Mouse (Mus musculus) G1E-ER4 (cell line): ENCODE data around the gene Lamc2. TPM values are rescaled to one million over a fixed set of nuclear protein-coding genes. Genes with fewer than 3 reads are reported as not detected.

Source experiments
- GATA1 ChIP-seq: IDR thresholded peaks from one replicate; pipeline ENCODE4 v1.8.0; 2012; ENCODE audit warnings: low read length, inconsistent platforms
- polyA plus RNA-seq: library from polyadenylated mRNA; stranded (reverse); fragments of >175 nt; gene quantifications from 2 replicates; pipeline ENCODE4 v1.2.3, GENCODE M21; 2012

Lamc2 gene
- polyA plus RNA-seq, 1 experiment = not detected

DNA sequence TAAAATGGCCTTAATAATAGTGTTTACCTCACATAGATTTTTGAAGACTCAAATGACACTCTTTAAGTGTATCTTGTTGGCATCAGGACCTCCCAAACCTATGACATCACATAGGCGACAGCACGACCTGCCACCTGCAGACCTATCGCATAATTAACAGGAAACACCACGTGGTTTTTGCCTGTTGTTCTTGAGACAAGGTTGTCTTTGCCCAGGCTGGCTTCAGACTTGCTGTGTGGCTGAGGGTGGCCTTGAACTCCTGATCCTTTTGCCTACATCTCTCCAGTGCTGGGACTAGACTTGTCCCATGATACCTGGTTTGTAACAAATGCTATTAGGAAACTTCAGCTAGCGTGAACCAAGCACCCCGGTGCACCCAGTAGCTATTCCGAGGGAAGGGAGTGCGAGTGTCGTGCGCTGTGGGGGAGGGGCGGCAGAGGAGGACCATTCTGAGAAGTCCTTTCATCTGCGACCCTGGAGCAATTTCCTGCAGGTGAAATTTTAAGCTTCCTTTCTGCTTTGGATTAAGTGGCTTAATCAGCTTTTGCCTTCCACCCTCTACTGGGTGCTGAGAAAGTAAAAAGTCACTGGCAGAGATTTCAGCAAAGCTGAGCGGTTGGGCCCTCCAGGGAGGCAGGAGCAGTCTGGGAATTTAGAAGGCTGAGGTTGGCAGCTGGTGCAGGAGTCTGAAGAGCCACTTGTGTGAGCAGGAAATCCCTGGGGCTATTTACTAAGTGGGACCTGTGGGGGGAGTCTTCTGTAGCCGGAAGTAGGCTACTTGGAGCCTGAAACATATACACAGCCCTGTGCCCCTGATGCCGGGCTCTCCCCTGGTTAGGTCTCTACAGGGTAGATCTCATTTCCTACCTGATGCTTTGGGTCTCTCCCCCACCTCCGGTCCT, 90.2 kb downstream of the Lamc2 start:
- no peak for TF ChIP-seq GATA1

DNA sequence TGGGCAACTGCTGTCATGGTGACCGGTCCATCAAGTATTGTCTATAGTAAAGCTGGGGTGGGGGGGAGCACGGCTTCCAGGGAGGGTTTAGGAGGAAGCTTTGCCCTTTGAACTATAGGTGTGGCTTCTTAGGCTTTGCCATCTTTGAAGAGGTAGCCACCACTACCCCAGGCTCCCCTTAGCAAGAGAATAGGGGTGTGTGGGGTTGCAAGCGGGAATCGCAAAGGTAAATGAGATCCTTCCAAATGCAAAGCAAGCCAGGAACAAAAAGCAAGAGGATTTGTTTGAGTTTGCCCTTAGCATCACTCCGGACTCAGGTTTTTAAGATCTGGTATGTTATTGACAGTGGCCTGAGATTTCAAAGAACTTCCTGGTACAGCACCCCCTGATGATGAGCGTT, 90.9 kb downstream of the Lamc2 start:
- no peak for TF ChIP-seq GATA1

DNA sequence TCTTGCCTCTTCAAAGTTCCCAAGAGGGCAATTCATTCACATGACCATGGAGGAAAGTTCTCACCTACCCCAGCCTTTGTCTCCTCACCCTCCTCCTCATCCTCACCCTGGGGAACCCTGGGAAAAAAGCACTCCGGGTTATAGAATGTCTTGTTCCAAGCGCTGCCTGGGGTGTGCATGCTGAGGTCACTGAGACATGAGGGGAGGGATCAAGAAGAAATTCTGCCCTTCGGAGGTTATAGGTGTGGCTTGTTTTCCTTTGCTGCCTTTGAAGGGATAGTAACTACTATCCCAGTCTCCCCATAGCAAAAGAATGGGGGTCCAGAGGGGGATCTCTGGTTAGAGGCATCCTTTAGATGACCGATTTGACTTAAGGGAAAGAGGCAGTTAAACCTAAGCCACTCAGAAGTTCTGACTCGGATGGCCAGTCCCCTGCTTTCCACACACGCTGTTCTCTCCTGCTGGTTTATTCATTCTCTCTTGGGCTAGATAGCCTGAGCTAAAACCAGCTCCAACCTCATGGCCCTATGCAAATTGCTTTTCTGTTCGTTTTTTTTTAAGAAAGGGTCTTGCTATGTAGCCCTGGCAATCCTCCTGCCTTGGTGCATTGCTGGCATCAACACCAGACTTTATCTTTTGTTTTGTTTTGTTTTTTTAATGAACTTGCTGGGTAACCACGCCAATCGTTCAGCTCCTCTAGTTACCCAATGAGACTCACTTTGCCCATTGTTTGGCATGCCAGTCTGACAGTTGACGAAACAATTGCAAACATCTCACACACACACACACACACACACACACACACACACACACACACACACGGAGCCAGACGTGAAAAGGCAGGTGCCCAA, 91.8 kb downstream of the Lamc2 start:
- no peak for TF ChIP-seq GATA1

DNA sequence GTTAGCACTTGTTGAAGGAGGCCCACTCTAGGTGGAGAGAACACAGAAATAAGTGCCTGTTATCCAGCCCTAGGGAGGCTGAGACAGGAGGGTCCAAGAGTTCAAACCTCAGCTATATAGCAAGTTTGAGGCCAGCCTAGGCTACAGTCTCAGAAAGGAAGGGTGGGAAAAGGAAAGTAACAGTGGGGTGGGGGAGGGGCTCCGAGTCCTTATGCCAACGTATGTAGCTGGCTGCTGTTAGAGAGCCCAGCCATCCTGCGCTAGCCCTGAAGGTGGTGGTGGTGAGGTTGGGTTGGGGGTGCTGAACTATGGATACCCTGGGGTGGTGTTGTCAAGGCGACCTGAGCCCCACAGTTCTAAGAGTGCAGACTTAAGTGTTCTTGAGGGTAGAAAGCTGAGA, 92.7 kb downstream of the Lamc2 start:
- TF ChIP-seq GATA1 = no peak

DNA sequence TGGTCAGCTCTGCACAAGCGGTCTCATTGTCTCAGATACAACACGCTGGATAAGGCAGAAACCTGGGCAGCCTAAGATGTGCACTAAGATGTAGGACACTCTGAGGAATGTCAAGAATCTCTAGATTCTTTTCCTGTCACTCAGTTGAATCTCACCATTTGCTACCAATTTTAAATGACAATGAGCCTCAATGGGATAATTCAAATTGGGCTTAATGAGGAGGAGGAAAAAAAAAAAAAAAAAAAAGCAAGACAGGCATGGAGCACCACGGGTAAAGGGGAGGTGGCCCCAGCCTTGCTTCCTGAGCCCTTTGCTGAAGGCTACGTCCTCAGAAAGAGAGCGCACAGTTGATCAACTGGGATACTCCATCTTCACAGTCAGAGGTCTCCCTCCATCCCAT, 93.1 kb downstream of the Lamc2 start:
- TF ChIP-seq GATA1 = no peak

DNA sequence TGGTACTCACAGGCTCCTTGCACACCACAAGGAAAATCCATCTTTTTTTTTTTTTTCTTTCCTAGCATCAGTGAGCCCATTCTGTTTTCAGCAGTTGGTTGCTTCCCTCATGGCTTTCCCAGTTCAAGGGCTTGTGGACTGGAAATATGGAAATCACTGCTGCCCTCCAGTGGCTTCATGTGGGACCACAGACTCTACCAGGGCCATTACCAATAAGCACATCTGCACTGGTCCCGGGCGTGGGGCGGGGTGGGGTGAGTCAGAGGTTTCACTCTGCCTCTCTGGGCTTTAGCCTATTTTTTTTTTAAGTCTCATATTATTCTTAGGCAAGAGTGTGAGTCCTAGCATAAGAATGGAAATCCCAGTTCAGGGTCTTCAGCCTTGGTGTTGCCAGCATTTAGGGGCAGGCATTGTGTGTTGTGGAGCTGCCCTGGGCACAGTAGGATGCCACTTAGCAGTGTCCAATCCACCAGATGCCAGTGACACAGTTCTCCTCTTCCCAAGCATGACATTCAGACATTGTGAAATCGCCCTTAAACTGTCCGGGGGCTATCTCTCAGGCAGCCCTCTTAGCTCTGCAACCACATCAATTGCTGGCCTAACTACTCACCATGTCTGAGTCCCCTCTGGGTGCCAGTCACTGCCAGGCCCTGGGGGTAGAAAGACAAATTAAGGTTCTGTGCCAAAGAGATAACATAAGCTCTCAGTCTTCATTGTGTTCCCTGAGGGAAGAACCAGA, 93.8 kb downstream of the Lamc2 start:
- no peak for TF ChIP-seq GATA1

DNA sequence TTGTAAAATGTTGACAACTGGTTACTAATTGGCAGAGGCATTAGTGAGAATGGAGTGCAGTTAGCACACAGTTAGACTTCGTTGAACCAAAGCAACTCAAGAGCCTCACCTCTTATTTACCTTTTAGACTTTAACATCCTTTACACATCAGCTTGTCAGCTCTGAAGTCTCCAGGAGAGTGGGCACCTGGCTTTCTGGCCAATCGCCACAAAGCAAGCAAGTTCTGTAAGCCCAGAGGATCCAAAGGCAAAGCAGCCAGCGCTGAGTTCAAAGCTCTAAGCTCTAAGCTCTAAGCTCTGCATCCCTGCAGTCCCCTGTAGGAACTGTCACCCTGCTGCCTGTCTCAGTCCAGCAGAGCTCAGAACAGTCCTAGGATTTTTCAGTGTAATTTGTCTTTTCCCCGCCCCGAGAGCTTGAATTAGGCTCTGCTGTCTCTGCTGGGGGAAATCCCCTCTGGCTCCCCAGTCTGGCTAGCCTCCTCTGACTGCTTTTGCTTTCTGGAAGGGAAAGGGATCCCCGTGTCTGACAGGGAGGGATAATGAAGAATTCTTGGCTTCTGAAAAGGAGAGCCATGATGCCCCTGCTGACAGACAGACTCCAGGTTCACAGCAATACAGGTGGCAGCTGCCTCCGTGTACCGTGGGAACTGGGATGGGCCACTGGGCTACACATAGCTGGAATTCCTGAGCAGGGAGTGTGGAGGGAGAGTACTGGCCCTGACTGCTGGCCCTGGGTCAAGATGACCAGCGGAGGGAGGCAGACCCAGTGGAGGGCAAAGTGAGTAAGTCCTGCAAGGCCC, 94.6 kb downstream of the Lamc2 start:
- TF ChIP-seq GATA1 = no peak

DNA sequence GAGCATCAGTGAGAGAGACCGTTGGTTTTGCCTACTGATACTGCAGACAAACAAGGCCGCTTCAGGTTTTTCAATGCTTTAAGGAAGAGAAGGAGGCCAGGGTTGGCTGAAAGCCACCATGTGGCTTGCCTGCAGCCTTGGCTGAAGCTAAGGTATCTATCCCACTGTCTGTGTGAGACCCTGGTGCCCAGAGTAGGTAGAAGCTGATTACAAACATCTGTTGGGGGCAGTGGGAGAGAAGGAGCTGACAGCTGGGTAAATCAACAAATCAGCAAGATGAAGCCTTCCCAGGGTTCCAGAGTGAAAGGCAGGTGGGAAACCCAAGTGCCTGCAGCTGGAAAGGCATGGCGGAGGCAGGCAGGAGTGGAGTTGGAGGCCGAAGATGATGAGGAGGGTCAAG, 95.4 kb downstream of the Lamc2 start:
- no peak for TF ChIP-seq GATA1

DNA sequence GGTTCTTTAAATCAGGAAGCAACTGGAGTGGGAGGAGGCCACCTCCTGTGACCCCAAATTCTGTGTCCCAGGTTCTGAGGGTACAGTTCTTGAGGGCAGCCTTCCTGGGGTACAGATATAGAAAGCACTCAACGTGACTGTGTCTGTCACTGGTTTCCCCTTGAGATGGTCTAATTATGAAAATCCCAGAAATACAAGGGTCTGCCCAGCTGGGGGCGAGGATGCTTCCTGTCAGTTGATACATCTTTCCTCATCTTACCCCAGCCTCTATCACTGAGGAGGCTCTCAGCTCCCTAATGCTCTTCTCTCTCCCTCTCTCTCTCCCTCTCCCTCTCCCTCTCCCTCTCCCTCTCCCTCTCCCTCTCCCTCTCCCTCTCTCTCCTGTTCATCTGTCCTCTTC, 96.2 kb downstream of the Lamc2 start:
- TF ChIP-seq GATA1 = no peak

DNA sequence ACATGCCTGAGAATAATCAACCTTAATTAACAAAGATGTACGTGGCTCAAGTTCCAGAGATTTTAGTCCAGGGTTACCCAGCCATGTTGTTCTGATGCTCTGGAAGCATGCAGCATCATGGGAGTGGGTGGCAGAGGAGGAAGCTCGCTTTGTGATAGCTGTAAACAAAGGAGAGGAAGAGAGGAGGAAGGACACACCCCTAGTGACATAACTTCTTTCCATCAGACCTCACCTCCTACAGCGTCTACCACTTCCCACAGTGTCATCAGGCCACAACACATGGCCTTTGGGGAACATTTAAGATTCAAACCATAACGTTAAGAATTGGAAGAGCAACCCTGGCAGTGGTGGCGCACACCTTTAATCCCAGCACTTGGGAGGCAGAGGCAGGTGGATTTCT, 98.5 kb downstream of the Lamc2 start:
- no peak for TF ChIP-seq GATA1

DNA sequence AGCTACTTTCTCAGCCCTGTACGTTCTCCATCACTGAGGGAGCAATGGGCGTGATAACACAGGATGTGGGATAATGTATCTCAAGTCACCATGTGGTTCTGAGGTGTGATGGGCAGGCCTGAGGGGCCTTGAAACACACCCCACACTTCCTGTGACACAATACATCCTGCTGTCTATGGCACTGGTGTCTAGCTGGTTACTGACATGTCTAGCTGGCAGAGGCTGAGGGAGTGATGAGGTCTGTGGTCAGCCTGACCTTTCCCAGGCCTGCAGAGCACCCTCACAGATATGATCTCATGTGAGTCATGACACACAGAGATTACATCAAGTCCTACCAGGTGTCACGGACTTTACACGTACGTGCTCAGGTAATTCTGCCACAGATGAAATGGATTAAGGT, 101.0 kb downstream of the Lamc2 start:
- no peak for TF ChIP-seq GATA1

DNA sequence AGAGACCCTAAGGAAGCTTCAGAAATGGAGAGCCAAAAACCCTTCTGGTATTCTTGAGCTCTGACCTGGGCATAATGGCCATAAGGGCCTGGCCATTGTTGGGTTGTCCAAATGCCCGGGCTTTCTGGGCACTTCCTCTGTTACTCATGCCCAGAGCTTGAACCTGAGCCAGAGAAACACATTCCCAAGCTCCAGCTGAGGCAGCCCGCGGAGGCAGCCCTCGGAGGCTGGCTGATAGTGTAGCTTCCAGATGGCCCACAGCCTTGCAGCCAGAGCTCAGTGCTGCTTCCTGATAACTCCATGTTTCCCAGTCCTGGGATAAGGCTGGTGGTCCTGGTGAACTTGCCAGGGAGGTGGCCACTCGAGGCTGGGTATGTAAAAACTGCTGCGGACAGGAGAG, 102.1 kb downstream of the Lamc2 start:
- no peak for TF ChIP-seq GATA1

DNA sequence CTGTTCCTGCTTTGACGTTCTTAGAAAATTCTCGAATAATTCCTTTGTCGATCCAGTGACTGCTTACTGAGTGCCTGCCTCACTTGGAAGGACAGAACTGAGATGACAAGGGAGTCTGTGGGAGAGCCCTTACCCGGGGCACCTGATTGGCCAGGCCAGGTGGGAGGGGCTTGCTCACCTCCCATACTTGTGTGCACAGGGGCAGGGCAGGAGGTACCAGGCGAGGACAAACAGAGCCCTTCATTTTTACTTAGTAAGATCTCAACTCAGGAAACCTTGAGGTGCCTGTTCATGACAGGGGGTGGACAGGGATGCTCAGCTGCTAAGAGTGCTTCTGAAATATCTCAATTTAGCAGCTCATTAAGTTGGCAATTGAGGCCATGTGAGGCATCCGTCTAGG, 110.3 kb downstream of the Lamc2 start:
- TF ChIP-seq GATA1 = no peak

DNA sequence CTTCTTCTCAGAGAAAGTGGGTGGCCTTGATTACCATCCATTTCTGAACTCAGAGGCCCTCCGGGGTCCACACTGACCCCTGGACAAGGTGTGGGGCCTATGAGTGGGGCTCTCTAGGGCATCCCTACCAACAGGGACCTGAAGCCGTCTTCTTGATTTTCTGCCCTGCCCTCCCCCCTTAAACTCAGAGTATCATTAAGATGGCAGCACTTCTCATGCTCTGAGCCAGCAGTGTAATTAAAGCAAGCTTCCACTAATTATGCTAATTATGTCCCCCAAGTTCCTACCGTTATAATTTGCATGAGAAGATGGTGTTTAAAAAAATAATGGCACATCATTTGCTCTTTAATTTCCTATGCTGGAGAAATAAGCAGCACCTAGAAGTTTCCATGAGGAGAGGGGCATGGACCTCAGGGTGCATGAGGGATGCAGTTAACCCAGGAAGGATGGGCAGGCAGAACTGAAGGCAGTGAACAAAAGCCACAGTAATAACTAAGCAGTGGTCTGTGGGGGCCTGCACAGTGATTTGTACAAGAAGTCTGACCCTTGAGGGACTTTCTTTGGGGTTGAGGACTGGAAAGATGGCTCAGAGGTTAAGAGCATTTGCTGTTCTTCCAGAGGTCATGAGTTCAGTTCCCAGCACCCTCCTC, 111.0 kb downstream of the Lamc2 start:
- TF ChIP-seq GATA1 = no peak

DNA sequence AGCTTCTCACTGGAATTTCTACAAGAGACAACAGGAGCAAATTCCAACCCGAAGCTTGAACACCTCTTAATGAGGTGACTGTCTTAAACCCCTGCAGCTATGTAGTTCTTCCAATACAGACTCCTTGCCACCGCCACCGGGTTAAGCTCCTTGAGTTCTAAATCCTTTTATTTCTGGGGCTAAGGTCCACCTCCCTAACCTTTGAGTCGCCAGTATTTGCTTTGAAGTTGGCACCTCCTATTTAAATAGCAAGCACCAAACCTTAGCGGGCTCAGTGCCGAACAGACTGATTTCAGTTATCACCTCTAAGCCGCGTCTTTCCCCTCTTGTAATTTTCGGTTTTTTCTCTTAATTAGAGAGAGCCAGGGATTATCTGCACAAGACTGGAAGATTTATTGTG, 112.8 kb downstream of the Lamc2 start:
- TF ChIP-seq GATA1 = no peak

Other genes starting within 250 kb of the Lamc2 start
- gene Nmnat2, start 231.5 kb downstream of the Lamc2 start, polyA plus RNA-seq = not detected in 2 replicates
- gene Lamc1, start 146.3 kb upstream of the Lamc2 start, polyA plus RNA-seq = 5.4 and 7.6 TPM in 2 replicates
- 3.5 and 4.9 TPM in 2 replicates for gene Shcbp1l, start 238.7 kb upstream of the Lamc2 start, polyA plus RNA-seq